Mouse (Mus musculus) urinary bladder, postnatal 4 days (tissue): ENCODE results near the gene Ogdhl.

ENCODE experiments used
- DNase-seq, 2 experiments: peaks; one replicate each; pipeline ENCODE4 v3.0.0; 2021 to 2022; ENCODE audit warnings: low spot score in 2 of 2

The Ogdhl gene

DNA sequence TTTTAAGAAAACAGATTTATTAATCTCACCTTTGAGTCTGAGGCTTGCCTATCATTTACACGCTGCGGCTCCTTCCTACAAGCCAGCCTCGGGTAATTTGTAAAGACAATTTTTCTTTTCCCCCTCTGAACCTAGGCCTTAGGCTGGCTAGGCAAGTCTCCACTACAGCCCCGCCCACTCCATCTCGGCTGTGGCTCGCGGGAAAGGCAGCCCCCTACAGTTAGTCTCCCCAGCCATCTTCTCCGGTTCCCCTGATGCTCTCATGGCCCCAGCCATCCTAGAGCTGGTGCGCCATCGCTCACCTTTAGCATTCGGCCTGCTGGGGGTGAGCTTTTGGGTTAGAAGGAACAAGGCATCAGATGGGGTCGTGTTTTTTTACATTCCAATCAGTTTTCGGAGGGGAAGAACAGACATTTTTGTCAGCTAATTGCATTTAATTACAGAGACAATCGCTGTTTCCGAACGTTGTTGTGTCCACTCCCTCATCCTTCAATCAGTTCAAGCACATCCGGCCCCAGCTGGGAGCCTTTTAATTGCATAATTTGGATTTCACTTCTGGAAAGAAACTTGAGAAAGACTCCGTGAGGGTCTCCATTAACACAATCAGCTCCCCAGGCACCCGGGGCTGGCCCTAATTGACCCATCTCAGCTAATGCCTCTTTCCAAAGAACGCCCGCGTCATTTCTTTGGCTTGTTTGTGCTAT is 57.7 kb downstream of the Ogdhl start:
- DNase-seq: no peak

DNA sequence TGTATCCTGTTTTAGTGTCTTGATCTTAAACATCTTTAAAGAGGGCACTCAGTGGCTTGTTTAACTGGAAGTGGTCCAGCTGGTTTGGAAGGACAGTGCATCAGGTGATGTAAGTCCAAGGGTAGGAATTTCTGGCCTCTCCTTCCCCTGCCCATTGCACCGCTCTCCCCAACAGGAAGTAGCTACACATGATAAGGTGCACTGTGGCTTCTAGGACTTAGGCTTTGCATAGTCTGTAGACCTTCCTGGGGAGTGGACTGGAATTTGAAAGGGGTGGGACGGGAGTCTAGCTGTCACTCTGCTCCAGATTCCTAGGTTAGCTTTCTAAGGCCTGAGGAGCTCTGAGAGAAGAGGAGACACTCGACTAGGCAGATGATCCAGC is 58.3 kb downstream of the Ogdhl start:
- DNase-seq: no peak

DNA sequence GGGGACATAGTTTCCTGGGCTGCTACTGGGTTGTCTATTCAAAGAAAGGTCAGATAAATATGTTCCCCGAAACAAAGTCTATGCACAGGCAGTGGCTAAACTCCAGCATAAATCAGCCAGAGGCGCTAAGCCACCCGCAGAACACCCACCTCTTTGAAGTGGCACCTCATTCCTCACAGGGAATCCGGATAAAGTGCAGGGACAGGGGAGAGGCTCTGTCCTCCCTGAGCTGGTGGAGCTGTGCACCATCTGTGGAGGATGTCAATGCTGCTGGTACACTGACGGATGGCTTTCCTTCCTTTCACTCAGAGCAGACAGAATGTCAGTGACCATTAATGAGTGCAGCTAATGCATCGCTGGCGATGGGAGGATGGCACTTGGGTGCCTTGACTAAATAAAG is 59.2 kb downstream of the Ogdhl start:
- no peak for DNase-seq

DNA sequence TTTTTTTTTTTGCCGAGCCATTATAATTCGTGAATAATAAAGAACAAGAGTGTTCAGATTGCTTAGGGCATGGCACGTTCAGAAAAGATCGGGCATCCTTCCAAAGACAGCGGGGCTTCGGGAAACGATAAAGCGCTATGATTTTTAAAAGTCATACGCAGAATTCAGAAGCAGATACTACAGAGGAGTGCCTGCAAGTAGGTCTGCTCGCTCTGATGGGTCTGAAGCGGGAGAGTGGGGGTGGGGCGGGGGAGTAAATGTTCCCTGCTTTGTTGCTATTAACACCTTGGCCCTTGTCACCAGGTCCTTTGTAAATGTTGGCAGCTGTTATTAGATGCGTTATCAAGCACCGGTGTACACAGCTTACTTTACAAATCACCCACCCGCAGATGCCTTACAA is 59.8 kb downstream of the Ogdhl start:
- no peak for DNase-seq

DNA sequence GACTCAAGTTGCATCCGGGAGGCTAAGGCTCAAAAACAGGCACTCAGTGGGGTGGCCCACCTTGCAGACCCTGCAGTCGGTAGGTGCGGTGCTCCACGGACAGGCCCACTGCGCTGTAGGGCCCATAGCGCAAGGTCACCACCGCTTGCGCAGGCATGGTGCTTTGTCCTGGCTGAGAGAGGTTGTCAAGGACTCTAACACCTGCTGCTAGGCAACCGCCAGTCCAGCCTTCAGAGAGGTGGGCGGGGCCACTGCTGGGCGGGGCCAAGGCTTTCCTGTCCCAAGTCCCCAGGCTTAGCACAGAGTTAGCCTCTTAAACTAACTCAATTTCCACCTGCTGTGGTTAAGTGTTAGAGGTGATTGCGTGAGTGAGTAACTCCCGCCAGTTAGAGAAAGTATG is 66.4 kb downstream of the Ogdhl start, which contains the start of gene 1700024G13Rik:
Gene 1700024G13Rik (minus strand): TSS at position 196 of the 400 bp plus-strand sequence.
- no peak for DNase-seq
